Mouse (Mus musculus) G1E (cell line): Measurements from ENCODE around the gene Prdm8. TPM values are rescaled to one million over a fixed set of nuclear protein-coding genes. Genes with fewer than 3 reads are reported as not detected.

Experiments used
- ATAC-seq: 2 replicates; pipeline ENCODE4 v1.8.0; 2016; ENCODE audit warnings: mild to moderate bottlenecking; ENCODE audit not compliant: insufficient number of reproducible peaks, poor library complexity, low FRiP score, severe bottlenecking; ENCODE audit errors: extremely low read depth
- DNase-seq: peaks from one replicate; pipeline ENCODE4 v3.0.0; 2012; ENCODE audit warnings: low spot score
- H3K27me3 ChIP-seq: 2 replicates; pipeline ENCODE4 v1.6.1; 2012; ENCODE audit warnings: mild to moderate bottlenecking, low read length, inconsistent platforms; ENCODE audit not compliant: insufficient read depth
- H3K36me3 ChIP-seq: replicated peaks from 2 replicates; pipeline ENCODE3; 2012; ENCODE audit warnings: mild to moderate bottlenecking, inconsistent platforms
- H3K4me1 ChIP-seq: 2 replicates; pipeline ENCODE4 v1.6.1; 2012; ENCODE audit warnings: low read depth, low read length, inconsistent platforms, mixed read lengths; ENCODE audit not compliant: insufficient read depth
- H3K4me3 ChIP-seq: 2 replicates; pipeline ENCODE4 v1.5.1; 2012; ENCODE audit warnings: low read depth, mild to moderate bottlenecking, inconsistent platforms, low read length, moderate library complexity, mixed read lengths
- H3K9me3 ChIP-seq: replicated peaks from 2 replicates; pipeline ENCODE4 v1.6.1; 2012; ENCODE audit warnings: inconsistent platforms
- CTCF ChIP-seq: IDR thresholded peaks from 2 replicates; pipeline ENCODE4 v1.5.1; 2012; ENCODE audit warnings: low read depth, low read length, inconsistent platforms, mixed read lengths
- GATA1 ChIP-seq: IDR thresholded peaks from 2 replicates; pipeline ENCODE4 v1.6.1; 2012; ENCODE audit warnings: borderline replicate concordance, low read length, inconsistent platforms, mixed read lengths
- GATA2 ChIP-seq: IDR thresholded peaks from 2 replicates; pipeline ENCODE4 v1.6.1; 2012; ENCODE audit warnings: low read depth, low read length, inconsistent platforms, borderline replicate concordance
- POLR2AphosphoS5 ChIP-seq: IDR thresholded peaks from 2 replicates; pipeline ENCODE4 v1.6.1; 2012; ENCODE audit warnings: low read depth, low read length, inconsistent platforms; ENCODE audit not compliant: insufficient replicate concordance
- TAL1 ChIP-seq: conservative IDR thresholded peaks from 2 replicates; pipeline ENCODE4 v1.6.1; 2012; ENCODE audit warnings: low read depth, low read length, inconsistent platforms, mixed read lengths
- polyA plus RNA-seq: library from polyadenylated mRNA; stranded (reverse); fragments of >175 nt; gene quantifications from 2 replicates; pipeline ENCODE4 v1.2.3, GENCODE M21; 2012
- total RNA-seq, 2 experiments: library from RNA; stranded (forward) in 1 of 2; stranded (reverse) in 1 of 2; fragments of 200-1000 nt in 1 of 2; fragments of >200 nt in 1 of 2; fragmentation: Nextera tagmentation in 1 of 2; gene quantifications; 2 replicates each; pipeline ENCODE4 v1.2.3; 2014 to 2017

Gene Prdm8
- total and polyA plus RNA-seq, 3 experiments: not detected

GRCm38 (mm10) chr5:98184971-98185805 is 18.2 kb downstream of the Prdm8 start:
- ATAC-seq: no peak
- Histone ChIP-seq H3K36me3 (no peaks in the 10 kb centered on the region), H3K4me3 (no peak overlapping the region; the same call in 1 of the 2 replicates), H3K4me1 (no peaks in the 10 kb centered on the region), H3K9me3 (peaks cover 64% of the 10 kb centered on the region), H3K27me3 (no peaks in the 10 kb centered on the region)
- TF ChIP-seq POLR2AphosphoS5: no peak
- no peak for TF ChIP-seq TAL1
- no peak for TF ChIP-seq GATA2
- TF ChIP-seq GATA1: no peak
- TF ChIP-seq CTCF: no peak
- DNase-seq: no peak

GRCm38 (mm10) chr5:98185806-98186751 is 19.1 kb downstream of the Prdm8 start:
- H3K4me3 ChIP-seq: no peak overlapping the region; the same call in 1 of the 2 replicates
- ATAC-seq: no peak
- DNase-seq: no peak
- H3K9me3 ChIP-seq: peaks cover 57% of the 10 kb centered on the region
- H3K4me1 ChIP-seq: no peaks in the 10 kb centered on the region
- no peaks in the 10 kb centered on the region for H3K36me3 ChIP-seq
- TF ChIP-seq GATA2 (no peak), TAL1 (no peak), POLR2AphosphoS5 (no peak), CTCF (no peak), GATA1 (no peak)
- H3K27me3 ChIP-seq: no peaks in the 10 kb centered on the region

- no peaks in the 10 kb centered on the region for H3K27me3 ChIP-seq
- TF ChIP-seq GATA2 (no peak), CTCF (no peak), GATA1 (no peak), TAL1 (no peak), POLR2AphosphoS5 (no peak)
These were observed 22.5 kb downstream of the Prdm8 start for GRCm38 (mm10) chr5:98189181-98190180.

GRCm38 (mm10) chr5:98192295-98192983 is 25.4 kb downstream of the Prdm8 start:
- no peaks in the 10 kb centered on the region for H3K4me1 ChIP-seq
- H3K4me3 ChIP-seq: no peak overlapping the region
- peaks cover 25% of the 10 kb centered on the region for H3K9me3 ChIP-seq
- no peaks in the 10 kb centered on the region for H3K36me3 ChIP-seq
- no peaks in the 10 kb centered on the region for H3K27me3 ChIP-seq
- no peak for TF ChIP-seq POLR2AphosphoS5
- no peak for TF ChIP-seq TAL1
- no peak for TF ChIP-seq CTCF
- no peak for TF ChIP-seq GATA1
- TF ChIP-seq GATA2: no peak
- ATAC-seq (no peak), DNase-seq (no peak)

More at GRCm38 (mm10) chr5:98189181-98190180, 22.5 kb downstream of the Prdm8 start:
- ATAC-seq: no peak
- Histone ChIP-seq H3K4me3 (no peak overlapping the region), H3K9me3 (peaks cover 39% of the 10 kb centered on the region), H3K36me3 (no peaks in the 10 kb centered on the region), H3K4me1 (no peaks in the 10 kb centered on the region)
- DNase-seq: no peak

- ATAC-seq: no peak
- TF ChIP-seq TAL1 (no peak), GATA2 (no peak), GATA1 (no peak), CTCF (no peak), POLR2AphosphoS5 (no peak)
- H3K4me1 ChIP-seq: no peaks in the 10 kb centered on the region
These were observed 28.0 kb downstream of the Prdm8 start for GRCm38 (mm10) chr5:98194959-98195358.

More at GRCm38 (mm10) chr5:98194959-98195358, 28.0 kb downstream of the Prdm8 start:
- peaks cover 21% of the 10 kb centered on the region for H3K9me3 ChIP-seq
- no peaks in the 10 kb centered on the region for H3K36me3 ChIP-seq
- no peaks in the 10 kb centered on the region for H3K27me3 ChIP-seq
- H3K4me3 ChIP-seq: no peak overlapping the region
- no peak for DNase-seq
